Mouse (Mus musculus): ENCODE data around the gene Hsd17b1. TPM values are rescaled to one million over a fixed set of nuclear protein-coding genes. Genes with fewer than 3 reads are reported as not detected.

Hsd17b1 gene
- total and polyA plus RNA-seq, 3 experiments = not detected

- TF ChIP-seq HCFC1 (IDR thresholded peaks at IDR 0.05; ENCODE audit: low read depth, low read length) = peak; percentile 84
- peak; percentile 78 for TF ChIP-seq NELFE (IDR thresholded peaks at IDR 0.05; ENCODE audit: low read depth, low read length)
- TF ChIP-seq POLR2A (IDR thresholded peaks at IDR 0.05; ENCODE audit: control insufficient read depth in 1 of 2, insufficient read depth in 1 of 2, low read depth in 1 of 2, low read length in 2 of 2, poor library complexity in 1 of 2) = peak; percentile 72 to 90
- TF ChIP-seq POLR2AphosphoS2 (IDR thresholded peaks at IDR 0.05; ENCODE audit: low read length) = peak; percentile 93
- TF ChIP-seq ZC3H11A (IDR thresholded peaks at IDR 0.05; ENCODE audit: low read depth, low read length) = no peak
These were observed 8.8 kb downstream of the Hsd17b1 start, which contains the start of gene Mlx (continued) for GRCm38 (mm10) chr11:101086756-101087681.

GRCm38 (mm10) chr11:101087682-101088055, 9.5 kb downstream of the Hsd17b1 start:
- peak overlapping the region; percentile 81 for H3K9ac ChIP-seq (ENCODE audit: control insufficient read depth, low read depth, low read length, poor library complexity, severe bottlenecking)
- H3K4me3 ChIP-seq (ENCODE audit: control insufficient read depth in 1 of 2, insufficient read depth in 1 of 2, low read depth in 2 of 2, low read length in 2 of 2) = peak overlapping the region; percentile 77 to 80
- H3K4me1 ChIP-seq (ENCODE audit: control insufficient read depth in 1 of 2, insufficient read depth in 2 of 2, low read length in 2 of 2) = peaks cover 4 to 19% of the 10 kb centered on the region in 2 experiments
- no peak for DNase-seq (ENCODE audit: low read depth, low spot score)
- H3K27me3 ChIP-seq (ENCODE audit: control insufficient read depth in 1 of 2, insufficient read depth in 2 of 2, low read length in 2 of 2) = no peaks in the 10 kb centered on the region
- no peak for TF ChIP-seq ZKSCAN1 (IDR thresholded peaks at IDR 0.05; ENCODE audit: low read depth, low read length)
- TF ChIP-seq POLR2AphosphoS2 (IDR thresholded peaks at IDR 0.05; ENCODE audit: low read length) = no peak
- no peak for TF ChIP-seq ZMIZ1 (IDR thresholded peaks at IDR 0.05; ENCODE audit: low read depth, low read length)
- no peak for TF ChIP-seq NRF1 (IDR thresholded peaks at IDR 0.05; ENCODE audit: insufficient read depth, low read depth, low read length, poor library complexity, severe bottlenecking)
- no peaks in the 10 kb centered on the region for H3K9me3 ChIP-seq (replicated peaks; ENCODE audit: insufficient read depth, low read length)
- H3K27ac ChIP-seq (ENCODE audit: control insufficient read depth, low read depth, low read length) = peak overlapping the region; percentile 17
- peaks cover 8 to 15% of the 10 kb centered on the region in 2 experiments for H3K36me3 ChIP-seq (ENCODE audit: control insufficient read depth in 1 of 2, insufficient read depth in 2 of 2, low read length in 2 of 2)
- peaks cover 21% of the 10 kb centered on the region for H3K79me2 ChIP-seq (ENCODE audit: control insufficient read depth, insufficient read depth, low read length, poor library complexity)

GRCm38 (mm10) chr11:101089931-101090330, 11.7 kb downstream of the Hsd17b1 start:
- no peak for DNase-seq (ENCODE audit: low read depth, low spot score)
- no peaks in the 10 kb centered on the region for H3K27me3 ChIP-seq (ENCODE audit: control insufficient read depth in 1 of 2, insufficient read depth in 2 of 2, low read length in 2 of 2)
- H3K4me3 ChIP-seq (ENCODE audit: control insufficient read depth in 1 of 2, insufficient read depth in 1 of 2, low read depth in 2 of 2, low read length in 2 of 2) = no peak overlapping the region
- H3K36me3 ChIP-seq (ENCODE audit: control insufficient read depth in 1 of 2, insufficient read depth in 2 of 2, low read length in 2 of 2) = peaks cover 10 to 11% of the 10 kb centered on the region in 2 experiments
- no peaks in the 10 kb centered on the region for H3K9me3 ChIP-seq (replicated peaks; ENCODE audit: insufficient read depth, low read length)
- peaks cover 0 to 10% of the 10 kb centered on the region in 2 experiments; a peak in 3 of 4 replicates for H3K4me1 ChIP-seq (ENCODE audit: control insufficient read depth in 1 of 2, insufficient read depth in 2 of 2, low read length in 2 of 2)
- no peak overlapping the region for H3K27ac ChIP-seq (ENCODE audit: control insufficient read depth, low read depth, low read length)
- H3K79me2 ChIP-seq (ENCODE audit: control insufficient read depth, insufficient read depth, low read length, poor library complexity) = peaks cover 11% of the 10 kb centered on the region
- TF ChIP-seq GABPA (IDR thresholded peaks at IDR 0.05; ENCODE audit: low read depth, low read length) = no peak
- no peak for TF ChIP-seq POLR2AphosphoS5 (IDR thresholded peaks at IDR 0.05; ENCODE audit: borderline replicate concordance, low read depth, low read length)
- no peak for TF ChIP-seq ZC3H11A (IDR thresholded peaks at IDR 0.05; ENCODE audit: low read depth, low read length)
- no peak for TF ChIP-seq CHD1 (IDR thresholded peaks at IDR 0.05; ENCODE audit: low read depth, low read length)
- TF ChIP-seq CHD2 (IDR thresholded peaks at IDR 0.05; ENCODE audit: low read length) = no peak
- TF ChIP-seq ZNF384 (IDR thresholded peaks at IDR 0.05; ENCODE audit: low read depth, low read length) = no peak
- no peak for TF ChIP-seq POLR2AphosphoS2 (IDR thresholded peaks at IDR 0.05; ENCODE audit: low read length)
- no peak for TF ChIP-seq USF2 (IDR thresholded peaks at IDR 0.05; ENCODE audit: borderline replicate concordance in 1 of 2, insufficient read depth in 1 of 2, low read depth in 1 of 2, low read length in 2 of 2)
- TF ChIP-seq SMC3 (IDR thresholded peaks at IDR 0.05; ENCODE audit: low read depth, low read length) = no peak
- TF ChIP-seq BHLHE40 (IDR thresholded peaks at IDR 0.05; ENCODE audit: borderline replicate concordance, low read depth, low read length) = no peak
- no peak for TF ChIP-seq SIN3A (IDR thresholded peaks at IDR 0.05; ENCODE audit: low read length)
- TF ChIP-seq RAD21 (IDR thresholded peaks at IDR 0.05; ENCODE audit: low read depth, low read length) = no peak
- no peak overlapping the region for H3K9ac ChIP-seq (ENCODE audit: control insufficient read depth, low read depth, low read length, poor library complexity, severe bottlenecking)

Data from MEL (cell line).